Mouse (Mus musculus): ENCODE measurements around the gene Zdhhc11. TPM values are rescaled to one million over a fixed set of nuclear protein-coding genes. Genes with fewer than 3 reads are reported as not detected.

The Zdhhc11 gene
- polyA plus RNA-seq, 1 experiment from 2014 or later = not detected

- no peak for ATAC-seq (ENCODE audit: low FRiP score, low TSS enrichment)
Measured at GRCm38 (mm10) chr13:73955531-73955930, 8.1 kb upstream of the Zdhhc11 start.

GRCm38 (mm10) chr13:73960117-73960652 lies 3.5 kb upstream of the Zdhhc11 start:
- H3K4me2 ChIP-seq (replicated peaks; ENCODE audit: low read depth, low read length) = no peak overlapping the region
- no peaks in the 10 kb centered on the region for H3K4me1 ChIP-seq (ENCODE audit: control insufficient read depth, insufficient read depth, low read length)
- H3K36me3 ChIP-seq (ENCODE audit: control insufficient read depth, insufficient read depth, low read length) = peaks cover 66% of the 10 kb centered on the region
- H3K4me3 ChIP-seq (ENCODE audit: low read length) = no peak overlapping the region
- H3K9ac ChIP-seq (ENCODE audit: low read depth, low read length) = no peak overlapping the region
- H3K27ac ChIP-seq (ENCODE audit: low read depth, low read length) = no peak overlapping the region
- no peak for ATAC-seq (ENCODE audit: low FRiP score, low TSS enrichment)
- no peaks in the 10 kb centered on the region for H3K9me3 ChIP-seq (ENCODE audit: control insufficient read depth, low read length)
- H3K27me3 ChIP-seq (ENCODE audit: control insufficient read depth, insufficient read depth, low read length) = no peaks in the 10 kb centered on the region
- 95% methylated on average over 10 of the region's 10 CpGs for WGBS

More at GRCm38 (mm10) chr13:73955531-73955930, 8.1 kb upstream of the Zdhhc11 start:
- no peak overlapping the region for H3K4me3 ChIP-seq (ENCODE audit: low read length)
- no peaks in the 10 kb centered on the region for H3K4me1 ChIP-seq (ENCODE audit: control insufficient read depth, insufficient read depth, low read length)
- H3K9me3 ChIP-seq (ENCODE audit: control insufficient read depth, low read length) = no peaks in the 10 kb centered on the region
- H3K9ac ChIP-seq (ENCODE audit: low read depth, low read length) = no peak overlapping the region
- no peaks in the 10 kb centered on the region for H3K27me3 ChIP-seq (ENCODE audit: control insufficient read depth, insufficient read depth, low read length)
- no peak overlapping the region for H3K27ac ChIP-seq (ENCODE audit: low read depth, low read length)
- peaks cover 74% of the 10 kb centered on the region for H3K36me3 ChIP-seq (ENCODE audit: control insufficient read depth, insufficient read depth, low read length)
- WGBS = 94% methylated on average over 5 of the region's 5 CpGs
- no peak overlapping the region for H3K4me2 ChIP-seq (replicated peaks; ENCODE audit: low read depth, low read length)

GRCm38 (mm10) chr13:73961177-73961576 lies 2.5 kb upstream of the Zdhhc11 start:
- H3K4me1 ChIP-seq (ENCODE audit: control insufficient read depth, insufficient read depth, low read length) = no peaks in the 10 kb centered on the region
- H3K9ac ChIP-seq (ENCODE audit: low read depth, low read length) = no peak overlapping the region
- H3K27ac ChIP-seq (ENCODE audit: low read depth, low read length) = no peak overlapping the region
- no peak for ATAC-seq (ENCODE audit: low FRiP score, low TSS enrichment)
- H3K9me3 ChIP-seq (ENCODE audit: control insufficient read depth, low read length) = no peaks in the 10 kb centered on the region
- peaks cover 56% of the 10 kb centered on the region for H3K36me3 ChIP-seq (ENCODE audit: control insufficient read depth, insufficient read depth, low read length)
- H3K4me2 ChIP-seq (replicated peaks; ENCODE audit: low read depth, low read length) = no peak overlapping the region
- no peak overlapping the region for H3K4me3 ChIP-seq (ENCODE audit: low read length)
- WGBS = 85% methylated on average over 4 of the region's 4 CpGs
- H3K27me3 ChIP-seq (ENCODE audit: control insufficient read depth, insufficient read depth, low read length) = no peaks in the 10 kb centered on the region

- Histone ChIP-seq H3K27ac (ENCODE audit: low read depth, low read length) (no peak overlapping the region), H3K9ac (ENCODE audit: low read depth, low read length) (no peak overlapping the region), H3K36me3 (ENCODE audit: control insufficient read depth, insufficient read depth, low read length) (no peaks in the 10 kb centered on the region), H3K4me3 (ENCODE audit: low read length) (no peak overlapping the region), H3K27me3 (ENCODE audit: control insufficient read depth, insufficient read depth, low read length) (no peaks in the 10 kb centered on the region), H3K9me3 (ENCODE audit: control insufficient read depth, low read length) (no peaks in the 10 kb centered on the region), H3K4me2 (replicated peaks; ENCODE audit: low read depth, low read length) (no peak overlapping the region; the same call in 1 of the 2 replicates), H3K4me1 (ENCODE audit: control insufficient read depth, insufficient read depth, low read length) (no peaks in the 10 kb centered on the region)
- ATAC-seq (ENCODE audit: low FRiP score, low TSS enrichment) = peak; percentile 81
- 34% methylated on average over 12 of the region's 12 CpGs for WGBS
Measured at GRCm38 (mm10) chr13:73970545-73971448, 7.1 kb downstream of the Zdhhc11 start.

DNA sequence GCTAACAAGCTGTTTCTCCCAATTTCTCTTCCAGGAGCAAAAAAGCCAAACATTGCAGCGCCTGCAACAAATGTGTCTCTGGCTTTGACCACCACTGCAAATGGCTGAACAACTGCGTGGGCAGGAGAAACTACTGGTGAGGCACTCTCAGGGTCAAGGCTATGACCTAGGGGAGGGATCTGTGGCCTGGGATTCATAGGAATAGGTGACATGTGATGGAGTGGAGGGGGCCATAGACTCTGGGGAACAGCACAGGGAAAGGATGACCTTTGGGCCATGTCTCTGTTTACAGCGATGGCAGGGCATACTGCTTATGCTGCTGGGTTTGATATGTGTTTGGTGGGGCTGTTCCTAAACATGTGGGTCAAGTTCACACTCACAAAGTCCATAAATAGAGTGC lies 10.9 kb downstream of the Zdhhc11 start:
- Histone ChIP-seq H3K27ac (ENCODE audit: low read depth, low read length) (no peak overlapping the region), H3K4me2 (replicated peaks; ENCODE audit: low read depth, low read length) (no peak overlapping the region), H3K4me1 (ENCODE audit: control insufficient read depth, insufficient read depth, low read length) (no peaks in the 10 kb centered on the region), H3K36me3 (ENCODE audit: control insufficient read depth, insufficient read depth, low read length) (no peaks in the 10 kb centered on the region), H3K4me3 (ENCODE audit: low read length) (no peak overlapping the region), H3K9ac (ENCODE audit: low read depth, low read length) (no peak overlapping the region), H3K9me3 (ENCODE audit: control insufficient read depth, low read length) (no peaks in the 10 kb centered on the region), H3K27me3 (ENCODE audit: control insufficient read depth, insufficient read depth, low read length) (no peaks in the 10 kb centered on the region)
- WGBS = 83% methylated on average over 3 of the region's 3 CpGs
- no peak for ATAC-seq (ENCODE audit: low FRiP score, low TSS enrichment)

DNA sequence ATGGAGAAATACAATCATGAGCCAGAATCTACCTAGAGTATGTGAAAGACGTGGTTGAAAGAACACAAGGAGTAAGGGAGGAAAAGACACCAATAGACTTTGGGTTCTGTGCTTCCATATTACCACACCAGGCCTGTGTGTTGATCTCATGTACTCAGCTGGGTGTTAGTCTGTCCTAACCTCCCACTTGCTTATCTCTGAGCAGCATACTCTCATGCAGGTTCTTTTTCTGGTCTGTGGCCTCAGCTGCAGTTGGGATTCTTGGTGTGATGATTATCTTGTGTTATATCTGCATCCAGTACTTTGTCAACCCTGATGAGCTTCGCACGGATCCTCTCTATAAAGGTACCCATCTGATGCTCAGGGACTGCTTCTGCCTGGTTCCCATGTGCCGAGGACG lies 13.3 kb downstream of the Zdhhc11 start:
- Histone ChIP-seq H3K4me2 (replicated peaks; ENCODE audit: low read depth, low read length) (no peak overlapping the region), H3K9me3 (ENCODE audit: control insufficient read depth, low read length) (no peaks in the 10 kb centered on the region), H3K36me3 (ENCODE audit: control insufficient read depth, insufficient read depth, low read length) (no peaks in the 10 kb centered on the region), H3K4me3 (ENCODE audit: low read length) (no peak overlapping the region), H3K4me1 (ENCODE audit: control insufficient read depth, insufficient read depth, low read length) (no peaks in the 10 kb centered on the region), H3K27me3 (ENCODE audit: control insufficient read depth, insufficient read depth, low read length) (no peaks in the 10 kb centered on the region), H3K27ac (ENCODE audit: low read depth, low read length) (no peak overlapping the region), H3K9ac (ENCODE audit: low read depth, low read length) (no peak overlapping the region)
- WGBS = 85% methylated on average over 5 of the region's 5 CpGs
- no peak for ATAC-seq (ENCODE audit: low FRiP score, low TSS enrichment)

DNA sequence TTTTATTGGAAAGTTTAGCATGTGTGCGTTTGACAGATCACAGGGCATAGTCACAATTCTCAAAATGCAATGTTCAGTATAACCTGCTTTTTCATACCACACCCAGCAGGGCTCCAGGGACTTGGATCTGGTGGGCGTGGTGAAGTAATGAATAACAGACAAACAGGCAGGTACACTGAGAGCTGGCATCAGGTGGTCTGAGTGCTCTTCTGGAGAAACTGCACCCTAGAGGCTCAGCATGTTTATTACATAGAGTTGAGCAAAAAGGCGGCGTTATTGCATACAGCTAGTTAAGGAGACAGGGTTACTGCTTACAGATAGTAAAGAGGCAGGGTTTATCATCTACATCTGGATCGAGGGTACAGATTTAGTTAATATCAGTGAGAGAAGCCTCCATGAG lies 26.7 kb downstream of the Zdhhc11 start:
- Histone ChIP-seq H3K9me3 (ENCODE audit: control insufficient read depth, low read length) (no peaks in the 10 kb centered on the region), H3K4me2 (replicated peaks; ENCODE audit: low read depth, low read length) (no peak overlapping the region), H3K4me1 (ENCODE audit: control insufficient read depth, insufficient read depth, low read length) (no peaks in the 10 kb centered on the region), H3K9ac (ENCODE audit: low read depth, low read length) (no peak overlapping the region), H3K27ac (ENCODE audit: low read depth, low read length) (no peak overlapping the region), H3K27me3 (ENCODE audit: control insufficient read depth, insufficient read depth, low read length) (no peaks in the 10 kb centered on the region), H3K36me3 (ENCODE audit: control insufficient read depth, insufficient read depth, low read length) (no peaks in the 10 kb centered on the region), H3K4me3 (ENCODE audit: low read length) (no peak overlapping the region)
- WGBS = 78% methylated on average over 5 of the region's 5 CpGs
- no peak for ATAC-seq (ENCODE audit: low FRiP score, low TSS enrichment)

- Histone ChIP-seq H3K27ac (ENCODE audit: low read depth, low read length) (no peak overlapping the region), H3K9me3 (ENCODE audit: control insufficient read depth, low read length) (no peaks in the 10 kb centered on the region), H3K9ac (ENCODE audit: low read depth, low read length) (no peak overlapping the region), H3K27me3 (ENCODE audit: control insufficient read depth, insufficient read depth, low read length) (no peaks in the 10 kb centered on the region), H3K4me1 (ENCODE audit: control insufficient read depth, insufficient read depth, low read length) (no peaks in the 10 kb centered on the region), H3K36me3 (ENCODE audit: control insufficient read depth, insufficient read depth, low read length) (no peaks in the 10 kb centered on the region), H3K4me2 (replicated peaks; ENCODE audit: low read depth, low read length) (no peak overlapping the region), H3K4me3 (ENCODE audit: low read length) (no peak overlapping the region)
- 76% methylated on average over 2 of the region's 2 CpGs for WGBS
- no peak for ATAC-seq (ENCODE audit: low FRiP score, low TSS enrichment)
Measured at GRCm38 (mm10) chr13:73990761-73991160, 27.1 kb downstream of the Zdhhc11 start.

- Histone ChIP-seq H3K9ac (ENCODE audit: low read depth, low read length) (no peak overlapping the region), H3K9me3 (ENCODE audit: control insufficient read depth, low read length) (no peaks in the 10 kb centered on the region), H3K27ac (ENCODE audit: low read depth, low read length) (no peak overlapping the region), H3K36me3 (ENCODE audit: control insufficient read depth, insufficient read depth, low read length) (no peaks in the 10 kb centered on the region), H3K27me3 (ENCODE audit: control insufficient read depth, insufficient read depth, low read length) (no peaks in the 10 kb centered on the region), H3K4me3 (ENCODE audit: low read length) (no peak overlapping the region), H3K4me2 (replicated peaks; ENCODE audit: low read depth, low read length) (no peak overlapping the region), H3K4me1 (ENCODE audit: control insufficient read depth, insufficient read depth, low read length) (no peaks in the 10 kb centered on the region)
- 83% methylated on average over 5 of the region's 5 CpGs for WGBS
- ATAC-seq (ENCODE audit: low FRiP score, low TSS enrichment) = no peak
Measured at GRCm38 (mm10) chr13:73991267-73991666, 27.6 kb downstream of the Zdhhc11 start.

Data from kidney, embryonic 14.5 days (tissue).